Mouse (Mus musculus): ENCODE measurements around the gene Gm16513. TPM values are rescaled to one million over a fixed set of nuclear protein-coding genes. Genes with fewer than 3 reads are reported as not detected.
"Not testable (repeated sequence)": the region's sequence is repeated elsewhere in the genome, so short reads cannot be mapped to it uniquely, and the experiment has no call there.

Gm16513 gene
- total RNA-seq (2021) (not detected), polyA plus RNA-seq (2012; rRNA removed) (not detected in 2 replicates)
- long read RNA-seq, result 0 reads

- not testable (repeated sequence) for DNase-seq
Measured at GRCm38 (mm10) chr5:95182324-95182723, at the start of gene Gm16513. Gene Gm16513 (plus strand): TSS chr5:95182624.

Other genes starting within 250 kb of the Gm16513 start
- not detected for gene Gm6367, start 194.0 kb upstream of the Gm16513 start, total RNA-seq (2021)
- not detected in 2 replicates for gene Gm6367, start 194.0 kb upstream of the Gm16513 start, polyA plus RNA-seq (2012; rRNA removed)
- not detected for gene Gm7942, start 75.7 kb upstream of the Gm16513 start, total RNA-seq (2021)
- gene Gm7942, start 75.7 kb upstream of the Gm16513 start, polyA plus RNA-seq (2012; rRNA removed), result not detected in 2 replicates
- gene Gm10424, start 90.1 kb downstream of the Gm16513 start, total RNA-seq (2021), result not detected
- gene Gm10424, start 90.1 kb downstream of the Gm16513 start, polyA plus RNA-seq (2012; rRNA removed), result not detected in 2 replicates
- not detected for gene Gm3259, start 123.3 kb downstream of the Gm16513 start, total RNA-seq (2021)
- not detected in 2 replicates for gene Gm3259, start 123.3 kb downstream of the Gm16513 start, polyA plus RNA-seq (2012; rRNA removed)

Measured in adrenal gland, adult 2 months (tissue).